Mouse (Mus musculus): ENCODE results near the gene Ciapin1. TPM values are rescaled to one million over a fixed set of nuclear protein-coding genes. Genes with fewer than 3 reads are reported as not detected.

Gene Ciapin1
- polyA plus RNA-seq, 2 experiments = 55.2 to 84.3 TPM

- DNase-seq (ENCODE audit: low spot score) = no peak
- TF ChIP-seq POLR2A (IDR thresholded peaks at IDR 0.05; ENCODE audit: borderline replicate concordance, extremely low read depth, insufficient read depth, insufficient read length) = no peak
- WGBS = 57% methylated on average over 12 of the region's 12 CpGs
- no peak overlapping the region for H3K4me2 ChIP-seq (replicated peaks; ENCODE audit: low read depth, low read length, severe bottlenecking)
- peaks cover 20% of the 10 kb centered on the region for H3K4me1 ChIP-seq (ENCODE audit: control insufficient read depth, insufficient read depth, low read length)
- ATAC-seq (ENCODE audit: low FRiP score, low read depth) = no peak
- no peak overlapping the region for H3K4me3 ChIP-seq (replicated peaks; ENCODE audit: low read length)
- no peaks in the 10 kb centered on the region for H3K36me3 ChIP-seq (ENCODE audit: control insufficient read depth, insufficient read depth, low read length)
- H3K9ac ChIP-seq (ENCODE audit: low read depth, low read length, severe bottlenecking) = no peak overlapping the region
- H3K27me3 ChIP-seq (ENCODE audit: control insufficient read depth, insufficient read depth, low read length) = no peaks in the 10 kb centered on the region
- no peaks in the 10 kb centered on the region for H3K9me3 ChIP-seq (ENCODE audit: control insufficient read depth, low read length)
- H3K27ac ChIP-seq (replicated peaks; ENCODE audit: low read depth, low read length) = no peak overlapping the region
Observed at GRCm38 (mm10) chr8:94785247-94785985, 52.7 kb downstream of the Ciapin1 start.

- no peak for DNase-seq (ENCODE audit: low spot score)
- no peaks in the 10 kb centered on the region for H3K9me3 ChIP-seq (ENCODE audit: control insufficient read depth, low read length)
- peaks cover 20% of the 10 kb centered on the region for H3K4me1 ChIP-seq (ENCODE audit: control insufficient read depth, insufficient read depth, low read length)
- no peak overlapping the region for H3K4me2 ChIP-seq (replicated peaks; ENCODE audit: low read depth, low read length, severe bottlenecking)
- WGBS = 61% methylated on average over 4 of the region's 4 CpGs
- ATAC-seq (ENCODE audit: low FRiP score, low read depth) = no peak
- no peaks in the 10 kb centered on the region for H3K27me3 ChIP-seq (ENCODE audit: control insufficient read depth, insufficient read depth, low read length)
- H3K4me3 ChIP-seq (replicated peaks; ENCODE audit: low read length) = no peak overlapping the region
- no peak for TF ChIP-seq POLR2A (IDR thresholded peaks at IDR 0.05; ENCODE audit: borderline replicate concordance, extremely low read depth, insufficient read depth, insufficient read length)
- no peak overlapping the region for H3K9ac ChIP-seq (ENCODE audit: low read depth, low read length, severe bottlenecking)
- H3K36me3 ChIP-seq (ENCODE audit: control insufficient read depth, insufficient read depth, low read length) = no peaks in the 10 kb centered on the region
- H3K27ac ChIP-seq (replicated peaks; ENCODE audit: low read depth, low read length) = no peak overlapping the region
Observed at GRCm38 (mm10) chr8:94783890-94784289, 54.3 kb downstream of the Ciapin1 start.

DNA sequence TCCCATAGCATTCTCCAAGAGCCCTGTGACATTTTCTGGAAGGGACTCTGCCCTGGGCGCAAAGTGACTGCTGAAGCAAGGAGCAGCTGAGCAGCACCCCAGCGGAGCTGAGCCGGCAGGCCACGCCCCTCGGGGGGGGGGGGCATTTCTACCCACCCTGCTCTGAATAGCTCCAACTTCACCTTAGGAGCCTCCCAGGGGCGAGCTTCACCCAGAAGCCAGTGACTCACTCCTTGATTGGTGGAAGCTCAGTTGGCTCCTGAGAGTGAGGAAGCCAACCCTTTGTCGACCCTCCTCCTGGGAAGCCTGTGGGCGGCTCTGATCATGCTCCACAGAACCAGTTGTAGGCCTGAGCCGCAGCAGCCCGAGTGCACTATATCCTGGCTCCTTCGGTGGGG is 56.3 kb downstream of the Ciapin1 start:
- H3K9ac ChIP-seq (ENCODE audit: low read depth, low read length, severe bottlenecking) = no peak overlapping the region
- H3K36me3 ChIP-seq (ENCODE audit: control insufficient read depth, insufficient read depth, low read length) = no peaks in the 10 kb centered on the region
- peak; percentile 28 for ATAC-seq (ENCODE audit: low FRiP score, low read depth)
- H3K9me3 ChIP-seq (ENCODE audit: control insufficient read depth, low read length) = no peaks in the 10 kb centered on the region
- no peak overlapping the region for H3K27ac ChIP-seq (replicated peaks; ENCODE audit: low read depth, low read length)
- H3K4me2 ChIP-seq (replicated peaks; ENCODE audit: low read depth, low read length, severe bottlenecking) = peak overlapping the region; percentile 29; the same call in 1 of the 2 replicates
- 0 out of 2 replicates have a peak overlapping the region, but pooled peaks have one; percentile 2 for H3K4me3 ChIP-seq (replicated peaks; ENCODE audit: low read length)
- peaks cover 27% of the 10 kb centered on the region for H3K4me1 ChIP-seq (ENCODE audit: control insufficient read depth, insufficient read depth, low read length)
- peak; percentile 42 for DNase-seq (ENCODE audit: low spot score)
- no peaks in the 10 kb centered on the region for H3K27me3 ChIP-seq (ENCODE audit: control insufficient read depth, insufficient read depth, low read length)
- 12% methylated on average over 9 of the region's 11 CpGs for WGBS
- TF ChIP-seq POLR2A (IDR thresholded peaks at IDR 0.05; ENCODE audit: borderline replicate concordance, extremely low read depth, insufficient read depth, insufficient read length) = no peak

DNA sequence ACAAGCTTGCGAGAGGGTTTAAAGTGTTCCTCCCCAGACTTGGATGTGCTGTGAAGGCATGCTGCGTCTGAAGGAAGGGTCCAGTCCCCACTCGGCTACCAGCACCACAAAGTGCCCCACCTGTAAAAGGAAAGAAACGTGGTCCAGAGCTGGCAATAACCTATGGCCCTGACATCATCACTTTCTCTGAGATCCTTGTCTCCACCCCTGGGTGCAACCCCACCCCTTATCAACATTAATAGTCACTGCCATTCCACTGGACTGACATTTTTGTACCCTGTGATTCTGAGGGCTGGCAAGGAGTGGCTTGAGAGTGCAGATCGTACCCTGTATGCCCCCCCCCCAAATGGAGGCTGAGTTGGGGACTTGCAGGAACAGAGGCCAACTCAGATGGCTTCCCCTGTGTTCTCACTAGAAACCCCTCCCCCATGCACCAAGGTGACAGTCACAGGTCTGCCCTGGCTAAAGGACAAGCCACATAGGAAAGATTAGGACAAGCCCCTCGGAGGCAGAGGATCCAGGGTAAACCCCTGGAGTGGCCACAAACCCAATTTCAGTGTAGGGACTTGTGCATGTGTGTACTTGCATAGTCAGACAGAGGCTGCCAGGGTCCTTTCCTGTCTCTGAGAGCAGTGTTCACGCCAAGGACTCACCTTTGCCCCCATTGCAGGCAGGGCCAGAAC is 56.9 kb downstream of the Ciapin1 start:
- peaks cover 27% of the 10 kb centered on the region for H3K4me1 ChIP-seq (ENCODE audit: control insufficient read depth, insufficient read depth, low read length)
- ATAC-seq (ENCODE audit: low FRiP score, low read depth) (no peak; the same call in 1 of the 2 replicates), DNase-seq (ENCODE audit: low spot score) (no peak)
- H3K27ac ChIP-seq (replicated peaks; ENCODE audit: low read depth, low read length) = no peak overlapping the region
- WGBS = 54% methylated on average over 7 of the region's 7 CpGs
- H3K9ac ChIP-seq (ENCODE audit: low read depth, low read length, severe bottlenecking) = no peak overlapping the region
- no peaks in the 10 kb centered on the region for H3K9me3 ChIP-seq (ENCODE audit: control insufficient read depth, low read length)
- no peaks in the 10 kb centered on the region for H3K36me3 ChIP-seq (ENCODE audit: control insufficient read depth, insufficient read depth, low read length)
- H3K4me2 ChIP-seq (replicated peaks; ENCODE audit: low read depth, low read length, severe bottlenecking) = peak overlapping the region; percentile 29; the same call in 1 of the 2 replicates
- no peak for TF ChIP-seq POLR2A (IDR thresholded peaks at IDR 0.05; ENCODE audit: borderline replicate concordance, extremely low read depth, insufficient read depth, insufficient read length)
- H3K4me3 ChIP-seq (replicated peaks; ENCODE audit: low read length) = 0 out of 2 replicates have a peak overlapping the region, but pooled peaks have one; percentile 2
- H3K27me3 ChIP-seq (ENCODE audit: control insufficient read depth, insufficient read depth, low read length) = no peaks in the 10 kb centered on the region

DNA sequence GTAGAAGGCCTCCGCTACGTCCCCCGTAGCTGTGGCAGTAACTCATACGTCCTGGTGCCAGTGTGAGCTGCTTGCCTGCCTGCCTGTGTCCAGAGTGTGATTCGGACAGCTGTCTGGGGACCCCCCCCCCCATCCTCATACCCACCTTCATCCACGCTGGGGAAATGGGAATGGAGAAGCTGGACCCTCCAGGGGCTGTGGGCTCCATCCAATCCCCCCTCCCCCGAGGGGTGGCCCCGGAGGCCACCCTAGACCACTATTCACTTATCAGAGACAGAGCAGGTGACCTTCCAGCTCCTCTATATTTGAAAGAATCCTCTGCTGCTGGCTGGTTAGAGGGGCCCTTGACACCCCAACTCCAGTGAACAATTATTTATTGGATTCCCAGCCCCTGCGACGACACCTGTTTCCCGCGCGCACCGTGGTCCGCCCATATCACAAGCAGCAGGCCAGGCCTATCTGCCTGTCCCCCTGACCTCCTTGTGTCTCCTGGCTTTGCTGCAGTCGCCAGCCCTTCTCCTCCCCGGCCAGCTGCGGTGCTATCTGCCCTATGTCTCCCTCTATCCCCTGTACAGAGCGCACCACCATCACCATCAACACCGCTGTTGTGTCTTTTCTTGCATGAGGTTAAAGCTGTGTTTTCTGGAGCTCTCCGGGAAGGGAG is 57.5 kb downstream of the Ciapin1 start:
- no peak for ATAC-seq (ENCODE audit: low FRiP score, low read depth)
- H3K36me3 ChIP-seq (ENCODE audit: control insufficient read depth, insufficient read depth, low read length) = no peaks in the 10 kb centered on the region
- DNase-seq (ENCODE audit: low spot score) = no peak
- H3K4me3 ChIP-seq (replicated peaks; ENCODE audit: low read length) = no peak overlapping the region
- H3K4me1 ChIP-seq (ENCODE audit: control insufficient read depth, insufficient read depth, low read length) = peaks cover 27% of the 10 kb centered on the region
- no peak overlapping the region for H3K9ac ChIP-seq (ENCODE audit: low read depth, low read length, severe bottlenecking)
- H3K27me3 ChIP-seq (ENCODE audit: control insufficient read depth, insufficient read depth, low read length) = no peaks in the 10 kb centered on the region
- H3K4me2 ChIP-seq (replicated peaks; ENCODE audit: low read depth, low read length, severe bottlenecking) = no peak overlapping the region
- no peaks in the 10 kb centered on the region for H3K9me3 ChIP-seq (ENCODE audit: control insufficient read depth, low read length)
- TF ChIP-seq POLR2A (IDR thresholded peaks at IDR 0.05; ENCODE audit: borderline replicate concordance, extremely low read depth, insufficient read depth, insufficient read length) = no peak
- H3K27ac ChIP-seq (replicated peaks; ENCODE audit: low read depth, low read length) = no peak overlapping the region
- 85% methylated on average over 21 of the region's 21 CpGs for WGBS
